Mouse (Mus musculus) 3134 (cell line): ENCODE results near the gene Stmn1.
A peak's percentile ranks its signal among the peaks of the same experiment; 100 is the strongest.
"Not testable (repeated sequence)": the region's sequence is repeated elsewhere in the genome, so short reads cannot be mapped to it uniquely, and the experiment has no call there.

ENCODE experiments used
- DNase-seq: peaks from one replicate; pipeline ENCODE4 v3.0.0-alpha.2; 2011; ENCODE audit warnings: low spot score; ENCODE audit not compliant: insufficient read length; ENCODE audit errors: extremely low read depth

The Stmn1 gene

GRCm38 (mm10) chr4:134483696-134484095, 15.6 kb downstream of the Stmn1 start:
- DNase-seq = no peak

GRCm38 (mm10) chr4:134484231-134484630, 16.1 kb downstream of the Stmn1 start:
- no peak for DNase-seq

- no peak for DNase-seq
These were observed 17.2 kb downstream of the Stmn1 start for GRCm38 (mm10) chr4:134485151-134485900.

- DNase-seq = no peak
These were observed 20.1 kb downstream of the Stmn1 start for GRCm38 (mm10) chr4:134488211-134488610.

- DNase-seq = no peak
These were observed 22.0 kb downstream of the Stmn1 start for GRCm38 (mm10) chr4:134489986-134490665.

- DNase-seq = no peak
These were observed 23.6 kb downstream of the Stmn1 start for GRCm38 (mm10) chr4:134491716-134492115.

- not testable (repeated sequence) for DNase-seq
These were observed 26.0 kb downstream of the Stmn1 start for GRCm38 (mm10) chr4:134494161-134494560.

GRCm38 (mm10) chr4:134494780-134495545, 26.8 kb downstream of the Stmn1 start:
- peak; percentile 66 for DNase-seq

GRCm38 (mm10) chr4:134495546-134495923, 27.4 kb downstream of the Stmn1 start:
- no peak for DNase-seq

GRCm38 (mm10) chr4:134496595-134497210, 28.6 kb downstream of the Stmn1 start, which contains the start of gene Paqr7:
Gene Paqr7 (plus strand): TSS chr4:134496697.
- no peak for DNase-seq

- DNase-seq = no peak
These were observed 29.1 kb downstream of the Stmn1 start for GRCm38 (mm10) chr4:134497223-134497622.

- DNase-seq = no peak
These were observed 30.0 kb downstream of the Stmn1 start for GRCm38 (mm10) chr4:134497986-134498731.

GRCm38 (mm10) chr4:134498983-134499382, 30.9 kb downstream of the Stmn1 start:
- not testable (repeated sequence) for DNase-seq

GRCm38 (mm10) chr4:134501095-134501494, 33.0 kb downstream of the Stmn1 start:
- DNase-seq = no peak

GRCm38 (mm10) chr4:134503686-134504357, 35.7 kb downstream of the Stmn1 start:
- DNase-seq = no peak

GRCm38 (mm10) chr4:134505303-134505789, 37.2 kb downstream of the Stmn1 start:
- DNase-seq = no peak

- no peak for DNase-seq
These were observed 38.0 kb downstream of the Stmn1 start for GRCm38 (mm10) chr4:134505966-134506594.

GRCm38 (mm10) chr4:134506713-134507112, 38.6 kb downstream of the Stmn1 start:
- no peak for DNase-seq

- no peak for DNase-seq
These were observed 42.3 kb downstream of the Stmn1 start for GRCm38 (mm10) chr4:134510396-134510795.
